Mouse (Mus musculus): Measurements from ENCODE around the gene Gm20388.

GRCm38 (mm10) chr8:120263879-120264278 is 353.2 kb downstream of the Gm20388 start:
- no peak for TF ChIP-seq POLR2A (IDR thresholded peaks at IDR 0.05; ENCODE audit: borderline replicate concordance, insufficient read depth, low read length)
- TF ChIP-seq CTCF (IDR thresholded peaks at IDR 0.05; ENCODE audit: borderline replicate concordance, insufficient read depth, low read depth, low read length) = no peak
